Mouse (Mus musculus) CH12.LX (cell line): ENCODE data around the gene Wnt10b. TPM values are rescaled to one million over a fixed set of nuclear protein-coding genes. Genes with fewer than 3 reads are reported as not detected.

Experiments used
- DNase-seq: peaks from one replicate; pipeline ENCODE4 v3.0.0-alpha.2; 2013; ENCODE audit errors: extremely low read depth
- H3K27ac ChIP-seq: 2 replicates; pipeline ENCODE4 v1.5.1; 2012; ENCODE audit warnings: low read depth, mild to moderate bottlenecking, control low read depth, moderate library complexity; ENCODE audit not compliant: insufficient read depth
- H3K27me3 ChIP-seq: replicated peaks from 2 replicates; pipeline ENCODE3; 2012; ENCODE audit warnings: inconsistent platforms
- H3K36me3 ChIP-seq, 2 experiments: replicated peaks in 1 of 2; 2 replicates each; pipeline versions ENCODE3 to v1.6.1; 2012; ENCODE audit warnings: inconsistent platforms in 1 of 2, low read length in 1 of 2, mild to moderate bottlenecking in 1 of 2, mixed read lengths in 1 of 2, moderate library complexity in 1 of 2; ENCODE audit not compliant: control insufficient read depth in 1 of 2, insufficient read depth in 1 of 2
- H3K4me1 ChIP-seq, 2 experiments: 2 replicates each; pipeline ENCODE4 v1.6.1; 2012; ENCODE audit warnings: inconsistent platforms in 1 of 2, moderate library complexity in 1 of 2; ENCODE audit not compliant: insufficient read depth in 2 of 2, control insufficient read depth in 1 of 2
- H3K4me2 ChIP-seq: 2 replicates; pipeline ENCODE4 v1.6.1; 2012; ENCODE audit warnings: low read depth, mild to moderate bottlenecking, control low read depth; ENCODE audit not compliant: poor library complexity, insufficient read depth, severe bottlenecking
- H3K4me3 ChIP-seq, 3 experiments: fragments of 150-350 bp in 1 of 3; sonication (generic) in 1 of 3; replicated peaks in 1 of 3; 2 replicates each; pipeline versions ENCODE3 to v1.5.1; 2011 to 2012; ENCODE audit warnings: low read depth in 2 of 3, low read length in 2 of 3, mild to moderate bottlenecking in 2 of 3, moderate library complexity in 2 of 3, control low read depth in 1 of 3, improper control_type of control experiment in 1 of 3, inconsistent platforms in 1 of 3, mixed read lengths in 1 of 3; ENCODE audit not compliant: poor library complexity in 1 of 3
- H3K79me2 ChIP-seq: replicated peaks from 2 replicates; pipeline ENCODE4 v1.6.1; 2012; ENCODE audit warnings: mild to moderate bottlenecking, moderate library complexity; ENCODE audit not compliant: control insufficient read depth, poor library complexity, insufficient read depth, severe bottlenecking; ENCODE audit errors: extremely low read depth
- H3K9ac ChIP-seq: 2 replicates; pipeline ENCODE4 v1.6.1; 2012; ENCODE audit warnings: low read depth, mild to moderate bottlenecking, control low read depth, moderate library complexity; ENCODE audit not compliant: insufficient read depth
- H3K9me3 ChIP-seq: replicated peaks from 2 replicates; pipeline ENCODE3; 2012; ENCODE audit warnings: low read length, inconsistent platforms, mixed read lengths
- CHD2 ChIP-seq: IDR thresholded peaks from 2 replicates; pipeline ENCODE4 v1.6.1; 2011; ENCODE audit warnings: low read length, improper control_type of control experiment
- CTCF ChIP-seq, 2 experiments: IDR thresholded peaks in 1 of 2; conservative IDR thresholded peaks in 1 of 2; 2 replicates each; pipeline ENCODE4 v1.5.1; 2011 to 2012; ENCODE audit warnings: low read depth in 2 of 2, low read length in 2 of 2, improper control_type of control experiment in 1 of 2, inconsistent platforms in 1 of 2, mild to moderate bottlenecking in 1 of 2, moderate library complexity in 1 of 2
- E2F4 ChIP-seq: IDR thresholded peaks from 2 replicates; pipeline ENCODE4 v1.6.1; 2011; ENCODE audit warnings: low read depth, low read length, improper control_type of control experiment; ENCODE audit not compliant: insufficient replicate concordance
- ELF1 ChIP-seq: IDR thresholded peaks from 2 replicates; pipeline ENCODE4 v1.6.1; 2014; ENCODE audit warnings: low read depth, mild to moderate bottlenecking, inconsistent platforms, low read length, improper control_type of control experiment
- EP300 ChIP-seq: IDR thresholded peaks from 2 replicates; pipeline ENCODE4 v1.6.1; 2011; ENCODE audit warnings: low read length, improper control_type of control experiment
- GABPA ChIP-seq: IDR thresholded peaks from 2 replicates; pipeline ENCODE4 v1.6.1; 2012; ENCODE audit warnings: low read depth, low read length, improper control_type of control experiment, inconsistent platforms; ENCODE audit not compliant: insufficient replicate concordance
- HCFC1 ChIP-seq: IDR thresholded peaks from 2 replicates; pipeline ENCODE4 v1.6.1; 2012; ENCODE audit warnings: low read depth, mild to moderate bottlenecking, inconsistent platforms, low read length, improper control_type of control experiment
- JUN ChIP-seq: IDR thresholded peaks from 2 replicates; pipeline ENCODE4 v1.6.1; 2011; ENCODE audit warnings: low read depth, mild to moderate bottlenecking, low read length, improper control_type of control experiment, moderate library complexity; ENCODE audit not compliant: insufficient read depth
- KAT2A ChIP-seq: IDR thresholded peaks from 2 replicates; pipeline ENCODE4 v1.6.1; 2012; ENCODE audit warnings: low read length, improper control_type of control experiment, inconsistent platforms; ENCODE audit not compliant: insufficient replicate concordance
- MAFK ChIP-seq: IDR thresholded peaks from 2 replicates; pipeline ENCODE4 v1.6.1; 2011; ENCODE audit warnings: low read length, improper control_type of control experiment; ENCODE audit not compliant: insufficient replicate concordance
- MAX ChIP-seq: IDR thresholded peaks from 2 replicates; pipeline ENCODE4 v1.6.1; 2011; ENCODE audit warnings: low read length, improper control_type of control experiment
- MAZ ChIP-seq: IDR thresholded peaks from 2 replicates; pipeline ENCODE4 v1.6.1; 2012; ENCODE audit warnings: low read depth, mild to moderate bottlenecking, inconsistent platforms, low read length, improper control_type of control experiment, moderate library complexity
- MEF2A ChIP-seq: IDR thresholded peaks from 2 replicates; pipeline ENCODE4 v1.6.1; 2014; ENCODE audit warnings: low read depth, mild to moderate bottlenecking, inconsistent platforms, low read length, improper control_type of control experiment, borderline replicate concordance
- MXI1 ChIP-seq: IDR thresholded peaks from 2 replicates; pipeline ENCODE4 v1.6.1; 2011; ENCODE audit warnings: mild to moderate bottlenecking, low read depth, low read length, improper control_type of control experiment
- NELFE ChIP-seq: IDR thresholded peaks from 2 replicates; pipeline ENCODE4 v1.6.1; 2011; ENCODE audit warnings: low read depth, low read length, improper control_type of control experiment
- POLR2A ChIP-seq: IDR thresholded peaks from 2 replicates; pipeline ENCODE4 v1.6.1; 2011; ENCODE audit warnings: low read depth, mild to moderate bottlenecking, improper control_type of control experiment, low read length
- POLR2AphosphoS2 ChIP-seq: IDR thresholded peaks from 2 replicates; pipeline ENCODE4 v1.6.1; 2011; ENCODE audit warnings: low read depth, low read length, improper control_type of control experiment
- RAD21 ChIP-seq: IDR thresholded peaks from 2 replicates; pipeline ENCODE4 v1.6.1; 2011; ENCODE audit warnings: low read depth, mild to moderate bottlenecking, low read length, improper control_type of control experiment, moderate library complexity
- RCOR1 ChIP-seq: conservative IDR thresholded peaks from 2 replicates; pipeline ENCODE4 v1.6.1; 2012; ENCODE audit warnings: low read depth, mild to moderate bottlenecking, inconsistent platforms, low read length, improper control_type of control experiment
- SIN3A ChIP-seq: IDR thresholded peaks from 2 replicates; pipeline ENCODE4 v1.6.1; 2012; ENCODE audit warnings: low read length, improper control_type of control experiment, inconsistent platforms
- SMC3 ChIP-seq: IDR thresholded peaks from 2 replicates; pipeline ENCODE4 v1.6.1; 2011; ENCODE audit warnings: low read depth, low read length, improper control_type of control experiment
- TBP ChIP-seq: conservative IDR thresholded peaks from 2 replicates; pipeline ENCODE4 v1.6.1; 2011; ENCODE audit warnings: low read depth, low read length, improper control_type of control experiment
- TCF12 ChIP-seq: IDR thresholded peaks from 2 replicates; pipeline ENCODE4 v1.6.1; 2014; ENCODE audit warnings: low read depth, mild to moderate bottlenecking, inconsistent platforms, low read length, improper control_type of control experiment
- UBTF ChIP-seq: IDR thresholded peaks from 2 replicates; pipeline ENCODE4 v1.6.1; 2012; ENCODE audit warnings: low read depth, mild to moderate bottlenecking, inconsistent platforms, low read length, improper control_type of control experiment, moderate library complexity
- USF2 ChIP-seq: conservative IDR thresholded peaks from 2 replicates; pipeline ENCODE4 v1.6.1; 2011; ENCODE audit warnings: low read depth, low read length, improper control_type of control experiment
- ZC3H11A ChIP-seq: IDR thresholded peaks from 2 replicates; pipeline ENCODE4 v1.6.1; 2012; ENCODE audit warnings: low read depth, mild to moderate bottlenecking, inconsistent platforms, low read length, improper control_type of control experiment
- ZMIZ1 ChIP-seq: IDR thresholded peaks from 2 replicates; pipeline ENCODE4 v1.6.1; 2012; ENCODE audit warnings: low read depth, mild to moderate bottlenecking, inconsistent platforms, low read length, improper control_type of control experiment
- ZNF384 ChIP-seq: IDR thresholded peaks from 2 replicates; pipeline ENCODE4 v1.6.1; 2012; ENCODE audit warnings: low read depth, low read length, improper control_type of control experiment, inconsistent platforms
- dilution Hi-C: fragments of 300-500 bp; cut with MboI; formaldehyde crosslinking; loops from 2 replicates; pipeline ENCODE4 v1.14.3; 2020; ENCODE audit warnings: low sequenced_read_pairs; ENCODE audit not compliant: extremely low pct_unique_long_range_greater_than_20kb, extremely low pct_ligation_motif_present
- in situ Hi-C: fragments of 300-500 bp; cut with MboI; formaldehyde crosslinking; loops from 3 replicates; pipeline ENCODE4 v1.14.3; 2019; ENCODE audit warnings: low sequenced_read_pairs, low pct_ligation_motif_present, low pct_unique_long_range_greater_than_20kb, mixed read lengths
- polyA plus RNA-seq: library from polyadenylated mRNA; unstranded; fragments of >175 nt; gene quantifications from 2 replicates; pipeline ENCODE4 v1.2.1, GENCODE M21; 2012; ENCODE audit warnings: low read depth; ENCODE audit not compliant: insufficient read length
- total RNA-seq, 2 experiments: library from RNA; depleted of rRNA; stranded (reverse); fragments of 300-350 nt in 1 of 2; fragments of >200 nt in 1 of 2; gene quantifications; 2 replicates each; pipeline ENCODE4 v1.2.3; 2012 to 2014

The Wnt10b gene
- total and polyA plus RNA-seq, 3 experiments, result 25.4 to 64.4 (median 56.2) TPM

GRCm38 (mm10) chr15:98762670-98763529 is 15.1 kb downstream of the Wnt10b start, which contains the start of gene Arf3:
Arf3 (minus strand) TSS chr15:98763214.
- peak; percentile 97 for DNase-seq
- Histone ChIP-seq H3K4me1 (peaks cover 6 to 31% of the 10 kb centered on the region in 2 experiments), H3K36me3 (peaks cover 10 to 38% of the 10 kb centered on the region in 2 experiments), H3K9me3 (no peaks in the 10 kb centered on the region), H3K4me2 (peak within 1 kb of the TSS; percentile 80), H3K27me3 (no peaks in the 10 kb centered on the region), H3K4me3 (peak within 1 kb of the TSS; percentile 87 to 94 (median 88)), H3K27ac (peak within 1 kb of the TSS; percentile 48; the same call in 1 of the 2 replicates), H3K9ac (peak within 1 kb of the TSS; percentile 85), H3K79me2 (peaks cover 40% of the 10 kb centered on the region)
- dilution Hi-C loops, result no loop called here
- in situ Hi-C loops, result no loop called here
- TF ChIP-seq ELF1 (peak; percentile 90), TCF12 (peak; percentile 88), POLR2AphosphoS2 (peak; percentile 33; the same call in 1 of the 2 replicates), MXI1 (peak; percentile 98), JUN (no peak), MEF2A (peak; percentile 52; the same call in 1 of the 2 replicates), CHD2 (peak; percentile 100), ZC3H11A (no peak), ZMIZ1 (peak; percentile 94), HCFC1 (peak; percentile 81), NELFE (peak; percentile 95), MAZ (peak; percentile 18), MAX (no peak; the same call in 1 of the 2 replicates), UBTF (peak; percentile 78; the same call in 1 of the 2 replicates), SIN3A (peak; percentile 89), CTCF (conservative IDR thresholded peaks at IDR 0.05 in 1 of 2, IDR thresholded peaks at IDR 0.05 in 1 of 2; ENCODE audit: low read depth in 2 of 2, low read length in 2 of 2) (no peak), POLR2A (peak; percentile 88), TBP (0 out of 2 replicates have a peak, but pooled peaks have one; percentile 40)

DNA sequence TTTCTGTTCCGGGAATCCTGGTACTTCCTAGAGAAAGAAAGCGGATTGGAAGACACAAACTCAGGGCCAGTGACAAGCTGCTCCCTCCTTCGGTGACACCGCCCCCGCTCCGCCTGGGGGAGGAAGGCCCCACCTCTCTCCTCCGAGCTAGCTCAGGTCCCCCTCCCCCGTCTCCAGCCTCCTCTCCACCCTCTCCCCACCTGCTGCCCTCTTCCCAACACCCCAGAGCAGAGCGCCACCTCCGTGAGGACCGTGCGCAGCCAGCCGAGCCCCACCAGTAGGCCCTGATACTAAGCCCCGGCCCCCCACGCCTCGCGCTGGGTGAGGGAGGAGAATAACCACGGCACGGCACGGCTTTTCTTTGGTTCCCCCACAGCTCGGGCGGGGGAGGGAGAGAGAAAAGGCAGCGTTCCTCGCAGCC is 15.7 kb downstream of the Wnt10b start:
- Histone ChIP-seq H3K9ac (peak overlapping the region; percentile 85), H3K27ac (peak overlapping the region; percentile 48; the same call in 1 of the 2 replicates), H3K4me2 (peak overlapping the region; percentile 62), H3K4me1 (peaks cover 6 to 31% of the 10 kb centered on the region in 2 experiments), H3K36me3 (peaks cover 10 to 42% of the 10 kb centered on the region in 2 experiments), H3K9me3 (no peaks in the 10 kb centered on the region), H3K27me3 (no peaks in the 10 kb centered on the region), H3K4me3 (peak overlapping the region; percentile 87 to 94 (median 88)), H3K79me2 (peaks cover 40% of the 10 kb centered on the region)
- peak; percentile 80 for DNase-seq
- dilution Hi-C loops, result no loop called here
- in situ Hi-C loops, result no loop called here
- no peak for TF ChIP-seq HCFC1
- TF ChIP-seq USF2, result no peak
- no peak for TF ChIP-seq MAFK
- no peak for TF ChIP-seq RCOR1
- TF ChIP-seq E2F4, result no peak
- TF ChIP-seq TCF12, result peak; percentile 44; the same call in 1 of the 2 replicates
- no peak for TF ChIP-seq CHD2
- no peak for TF ChIP-seq RAD21
- TF ChIP-seq ZNF384, result no peak
- no peak for TF ChIP-seq NELFE
- TF ChIP-seq KAT2A, result no peak
- TF ChIP-seq TBP, result no peak
- no peak for TF ChIP-seq SMC3
- no peak for TF ChIP-seq POLR2A
- TF ChIP-seq EP300, result no peak
- TF ChIP-seq GABPA, result no peak
- no peak for TF ChIP-seq MEF2A
- TF ChIP-seq CTCF (conservative IDR thresholded peaks at IDR 0.05 in 1 of 2, IDR thresholded peaks at IDR 0.05 in 1 of 2; ENCODE audit: low read depth in 2 of 2, low read length in 2 of 2), result 0 out of 4 replicates have a peak, but pooled peaks of 1 of the 2 experiments have one; percentile 3
- TF ChIP-seq MAX, result no peak
- peak; percentile 24 for TF ChIP-seq SIN3A
- TF ChIP-seq POLR2AphosphoS2, result no peak
- peak; percentile 26; the same call in 1 of the 2 replicates for TF ChIP-seq ELF1
